ENCODE assay signal across 35 mouse cellular contexts in the genomic region with DNA sequence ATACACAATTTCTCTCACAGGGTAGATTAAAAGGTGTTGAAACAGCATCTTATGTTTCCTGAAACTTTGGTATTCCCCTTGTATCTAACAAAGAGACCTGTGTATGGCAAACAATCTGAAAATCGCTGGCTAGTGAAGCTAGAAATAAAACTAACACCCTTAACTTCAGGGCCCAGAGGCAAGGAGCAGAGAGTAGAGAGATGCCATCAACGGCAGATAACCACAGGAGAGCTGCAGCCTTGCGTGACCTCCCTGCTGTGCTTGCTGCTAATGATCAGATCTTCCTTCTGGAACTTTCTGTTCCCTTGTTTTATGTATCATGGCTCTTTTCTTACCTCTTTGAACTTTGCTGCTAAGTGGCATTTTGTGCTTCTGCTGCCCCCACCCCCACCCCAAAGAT.
"Had no signal": no experiment of that assay in that cellular context is flagged by ENCODE, and none has a peak within 500 bp of the region (broad histone marks: within the 10 kb centered on the region; RNA-seq: fewer than 3 reads in every experiment).

No protein-coding gene starts in this region.

- H3K27me3 ChIP-seq: heart, embryonic 12.5 days; heart, embryonic 13.5 days; heart, embryonic 15.5 days; hindbrain, embryonic 12.5 days; hindbrain, embryonic 13.5 days; hindbrain, embryonic 15.5 days; intestine, embryonic 15.5 days; kidney, embryonic 15.5 days had no signal

- ATAC-seq: hindbrain, embryonic 16.5 days; hindbrain, postnatal 0 days; inflammation-experienced regulatory T-cells, adult 6 months; intestine, embryonic 15.5 days; intestine, embryonic 16.5 days; intestine, postnatal 0 days had no signal

- H3K36me3 ChIP-seq: heart, embryonic 10.5 days; heart, embryonic 12.5 days; heart, embryonic 13.5 days; heart, embryonic 15.5 days; hindbrain, embryonic 10.5 days; hindbrain, embryonic 12.5 days; hindbrain, embryonic 13.5 days; hindbrain, embryonic 15.5 days; intestine, embryonic 15.5 days; kidney, embryonic 15.5 days had no signal

- H3K4me1 ChIP-seq: heart, embryonic 10.5 days; heart, embryonic 12.5 days; heart, embryonic 13.5 days; heart, embryonic 15.5 days; hindbrain, embryonic 10.5 days; hindbrain, embryonic 15.5 days; intestine, embryonic 15.5 days; kidney, embryonic 15.5 days had no signal

- H3K9me3 ChIP-seq: heart, embryonic 10.5 days; heart, embryonic 12.5 days; heart, embryonic 13.5 days; heart, embryonic 15.5 days; hindbrain, embryonic 10.5 days; hindbrain, embryonic 12.5 days; hindbrain, embryonic 13.5 days; hindbrain, embryonic 15.5 days; intestine, embryonic 15.5 days; kidney, embryonic 15.5 days had no signal

- DNase-seq: heart, postnatal 10 days; heart, postnatal 14 days; heart, postnatal 36 days; heart, postnatal 4 days; kidney, adult 11 months; kidney, adult 18-20 months; kidney, adult 2 months; kidney, adult 8-10 months; kidney, adult 9 months; kidney, postnatal 10 days; kidney, postnatal 14 days; kidney, postnatal 25 days; kidney, postnatal 36 days; kidney, postnatal 4 days; layer of hippocampus, adult 9-11 months; layer of hippocampus, postnatal 36 days had no signal

- H3K9ac ChIP-seq: heart, embryonic 12.5 days; heart, embryonic 13.5 days; heart, embryonic 15.5 days; hindbrain, embryonic 12.5 days; hindbrain, embryonic 13.5 days; hindbrain, embryonic 14.5 days; hindbrain, embryonic 15.5 days; intestine, embryonic 15.5 days; kidney, embryonic 15.5 days had no signal

- H3K4me2 ChIP-seq: heart, embryonic 11.5 days; heart, embryonic 12.5 days; heart, embryonic 13.5 days; heart, embryonic 15.5 days; hindbrain, embryonic 12.5 days; hindbrain, embryonic 13.5 days; hindbrain, embryonic 14.5 days; hindbrain, embryonic 15.5 days; intestine, embryonic 15.5 days; kidney, embryonic 15.5 days had no signal

- H3K4me3 ChIP-seq: heart, embryonic 10.5 days; heart, embryonic 12.5 days; heart, embryonic 13.5 days; heart, embryonic 15.5 days; hindbrain, embryonic 10.5 days; hindbrain, embryonic 12.5 days; hindbrain, embryonic 13.5 days; hindbrain, embryonic 15.5 days; intestine, embryonic 15.5 days; kidney, embryonic 15.5 days; layer of hippocampus, adult 2 months had no signal

- H3K27ac ChIP-seq: heart, embryonic 10.5 days; heart, embryonic 13.5 days; heart, embryonic 15.5 days; hindbrain, embryonic 10.5 days; hindbrain, embryonic 12.5 days; hindbrain, embryonic 13.5 days; hindbrain, embryonic 14.5 days; hindbrain, embryonic 15.5 days; hindbrain, postnatal 0 days; intestine, embryonic 15.5 days; kidney, embryonic 15.5 days; kidney, postnatal 0 days; layer of hippocampus, adult 2 months had no signal
